Mouse (Mus musculus) stomach, adult 2 months (tissue): ENCODE results near the gene Tsks. TPM values are rescaled to one million over a fixed set of nuclear protein-coding genes. Genes with fewer than 3 reads are reported as not detected.

ENCODE experiments used
- polyA plus RNA-seq: library from polyadenylated mRNA; depleted of rRNA; stranded (reverse); fragments of >200 nt; gene quantifications from 2 replicates; pipeline ENCODE4 v1.2.3, GENCODE M21; 2012; rRNA removed

The Tsks gene
- not detected in 2 replicates for polyA plus RNA-seq

DNA sequence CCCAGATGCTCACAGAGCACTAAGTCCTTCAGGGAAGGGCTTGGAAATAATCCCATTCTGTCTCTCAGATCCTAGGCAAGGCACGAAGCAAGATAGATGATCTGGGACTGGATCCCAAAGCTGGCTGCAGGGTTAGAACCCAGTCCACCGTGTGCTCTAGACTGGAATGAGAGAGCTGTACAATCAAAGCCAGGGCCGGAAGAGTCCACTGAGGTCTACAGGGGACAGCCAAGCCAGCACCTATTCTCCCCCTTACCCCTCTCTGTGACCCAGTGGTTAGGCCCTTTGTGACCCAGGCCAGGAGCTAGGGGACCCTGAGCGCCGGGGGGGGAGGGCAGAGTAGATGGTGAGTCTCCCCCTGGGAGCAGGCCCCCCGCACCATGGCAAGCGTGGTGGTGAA, at the start of gene Tsks:
TSS of gene Tsks (plus strand) at position 301 of the 400 bp plus-strand sequence.

GRCm38 (mm10) chr7:44895593-44896434, 47.2 kb upstream of the Tsks start, which contains the start of gene Fuz:
Gene Fuz (plus strand): TSS chr7:44896079.

GRCm38 (mm10) chr7:44929204-44930151, 13.5 kb upstream of the Tsks start, which contains the start of gene Ap2a1:
Gene Ap2a1 (minus strand): TSS chr7:44929496.

DNA sequence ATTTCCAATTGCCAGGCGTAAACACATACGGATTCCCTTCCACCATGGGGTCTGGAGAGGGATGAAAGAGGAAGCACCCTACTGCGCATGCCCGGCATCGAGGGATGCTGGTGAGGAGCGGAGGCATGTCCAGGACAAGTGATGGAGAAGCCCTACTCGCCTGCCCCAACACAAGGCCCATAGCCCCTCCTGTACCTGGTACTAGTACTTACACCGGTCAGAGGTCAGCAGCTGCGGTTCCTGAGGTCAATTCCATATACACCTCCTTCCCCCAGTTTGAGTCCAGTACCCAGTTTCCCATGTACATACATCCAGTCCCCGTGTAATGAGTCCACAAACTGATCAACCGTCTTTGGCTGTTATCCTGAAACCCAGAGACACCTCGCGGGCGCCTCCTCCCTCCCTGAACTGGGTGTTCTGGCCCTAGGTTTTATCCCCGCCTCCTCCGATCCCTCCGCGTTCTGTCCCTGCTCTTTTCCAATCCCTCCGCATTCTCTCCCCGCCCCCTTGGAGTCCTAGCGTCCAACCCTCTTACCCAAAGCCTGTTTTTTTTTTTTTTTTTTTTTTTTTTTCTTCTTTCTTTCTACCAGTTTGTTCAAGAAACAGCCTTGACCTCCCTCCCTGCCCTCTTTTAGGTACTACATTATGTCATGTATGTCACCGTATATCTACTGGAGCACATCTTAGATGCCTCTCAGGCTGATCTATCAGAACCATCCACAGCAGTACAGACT, 31.5 kb downstream of the Tsks start, which contains the start of gene Cpt1c:
TSS of gene Cpt1c (minus strand) at position 469 of the 734 bp plus-strand sequence.

GRCm38 (mm10) chr7:44986192-44986878, 43.3 kb downstream of the Tsks start, which contains the start of gene Prmt1:
Gene Prmt1 (minus strand): TSS chr7:44986568.

DNA sequence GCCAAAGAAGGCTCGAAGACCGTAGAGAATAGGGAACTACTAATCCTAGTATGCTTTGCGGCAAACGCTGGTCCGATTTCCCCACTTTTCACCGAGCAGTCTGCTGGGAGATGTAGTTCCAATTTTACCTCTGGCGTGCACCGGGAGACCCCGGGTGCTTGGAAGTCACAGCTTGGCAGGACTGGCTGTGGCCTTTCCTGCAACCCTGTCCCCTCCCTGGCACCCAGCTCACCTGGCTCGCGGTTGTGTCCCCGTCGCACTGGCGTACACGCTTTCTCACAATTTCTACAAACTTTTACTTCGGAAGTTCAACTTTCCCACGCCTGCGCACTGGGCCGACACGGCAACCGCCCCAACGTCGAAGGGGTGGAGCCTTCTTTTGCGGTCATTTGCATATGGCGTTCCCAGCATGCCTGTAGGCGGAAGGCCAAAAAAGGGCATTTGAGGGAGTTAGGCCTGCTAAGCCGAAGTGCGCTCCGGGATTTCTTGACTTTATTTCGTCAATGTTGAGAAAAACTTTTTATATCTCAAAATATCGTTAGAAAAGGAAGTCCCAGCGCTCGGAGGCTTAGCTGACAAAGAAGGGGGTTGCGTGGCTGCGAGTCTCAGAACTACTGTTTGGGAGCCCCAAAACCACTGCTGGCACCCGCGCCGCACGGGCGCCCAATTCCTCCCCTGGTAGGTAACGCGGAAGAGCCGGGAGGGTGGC, 54.4 kb downstream of the Tsks start, which contains the start of gene Irf3:
TSS of gene Irf3 (plus strand) at position 418 of the 709 bp plus-strand sequence.

GRCm38 (mm10) chr7:44998501-44998955, 55.5 kb downstream of the Tsks start, which contains the start of gene Bcl2l12:
Gene Bcl2l12 (minus strand): TSS chr7:44998712.

Other genes with a start within 250 kb of the Tsks start
- gene Izumo2, start 234.5 kb upstream of the Tsks start, polyA plus RNA-seq: not detected in 2 replicates
- gene Vrk3, start 194.8 kb upstream of the Tsks start, polyA plus RNA-seq: 12.6 and 15.6 TPM in 2 replicates
- gene Zfp473, start 192.2 kb upstream of the Tsks start, polyA plus RNA-seq: 0.02 TPM in 1 of 2 replicates, not detected in the other
- 35.4 and 38.0 TPM in 2 replicates for gene Nup62, start 127.1 kb upstream of the Tsks start, polyA plus RNA-seq
- 1.5 and 4.5 TPM in 2 replicates for gene Il4i1, start 126.8 kb upstream of the Tsks start, polyA plus RNA-seq
- gene Atf5, start 126.5 kb upstream of the Tsks start, polyA plus RNA-seq: 166 and 337 TPM in 2 replicates
- gene Akt1s1, start 94.2 kb upstream of the Tsks start, polyA plus RNA-seq: 92.9 and 317 TPM in 2 replicates
- 50.9 and 54.2 TPM in 2 replicates for gene Tbc1d17, start 94.1 kb upstream of the Tsks start, polyA plus RNA-seq
- gene Pnkp, start 86.1 kb upstream of the Tsks start, polyA plus RNA-seq: 25.5 and 34.7 TPM in 2 replicates
- 136 and 176 TPM in 2 replicates for gene Ptov1, start 73.4 kb upstream of the Tsks start, polyA plus RNA-seq
- gene Med25, start 50.5 kb upstream of the Tsks start, polyA plus RNA-seq: 129 and 224 TPM in 2 replicates
- gene Fuz, start 47.1 kb upstream of the Tsks start, polyA plus RNA-seq: 47.7 and 54.0 TPM in 2 replicates
- 46.2 and 50.4 TPM in 2 replicates for gene Ap2a1, start 13.7 kb upstream of the Tsks start, polyA plus RNA-seq
- gene Cpt1c, start 31.6 kb downstream of the Tsks start, polyA plus RNA-seq: 8.3 and 10.7 TPM in 2 replicates
- 35.4 and 37.3 TPM in 2 replicates for gene Prmt1, start 43.4 kb downstream of the Tsks start, polyA plus RNA-seq
- gene Irf3, start 54.4 kb downstream of the Tsks start, polyA plus RNA-seq: 42.0 and 48.4 TPM in 2 replicates
- gene Bcl2l12, start 55.5 kb downstream of the Tsks start, polyA plus RNA-seq: 15.0 and 16.7 TPM in 2 replicates
- gene Scaf1, start 73.2 kb downstream of the Tsks start, polyA plus RNA-seq: 39.9 and 41.0 TPM in 2 replicates
- gene Rras, start 74.8 kb downstream of the Tsks start, polyA plus RNA-seq: 83.5 and 105 TPM in 2 replicates
- gene Prr12, start 109.7 kb downstream of the Tsks start, polyA plus RNA-seq: 6.7 and 6.9 TPM in 2 replicates
- gene Nosip, start 119.2 kb downstream of the Tsks start, polyA plus RNA-seq: 34.9 and 38.4 TPM in 2 replicates
- gene Prrg2, start 119.5 kb downstream of the Tsks start, polyA plus RNA-seq: 87.1 and 134 TPM in 2 replicates
- gene Rcn3, start 149.0 kb downstream of the Tsks start, polyA plus RNA-seq: 91.6 and 110 TPM in 2 replicates
- gene Fcgrt, start 160.6 kb downstream of the Tsks start, polyA plus RNA-seq: 25.6 and 32.7 TPM in 2 replicates
- 64.2 and 69.2 TPM in 2 replicates for gene Rps11, start 181.2 kb downstream of the Tsks start, polyA plus RNA-seq
- 383 and 516 TPM in 2 replicates for gene Rpl13a, start 185.6 kb downstream of the Tsks start, polyA plus RNA-seq
- gene Gm45713, start 193.0 kb downstream of the Tsks start, polyA plus RNA-seq: 0.29 TPM in 1 of 2 replicates, not detected in the other
- gene Flt3l, start 193.2 kb downstream of the Tsks start, polyA plus RNA-seq: 13.0 and 17.0 TPM in 2 replicates
- 20.8 and 21.0 TPM in 2 replicates for gene Pih1d1, start 211.1 kb downstream of the Tsks start, polyA plus RNA-seq
- gene Aldh16a1, start 211.4 kb downstream of the Tsks start, polyA plus RNA-seq: 28.8 and 40.0 TPM in 2 replicates
- 0.02 TPM in 1 of 2 replicates, not detected in the other for gene Slc17a7, start 220.7 kb downstream of the Tsks start, polyA plus RNA-seq
- gene Gfy, start 236.4 kb downstream of the Tsks start, polyA plus RNA-seq: 0.05 TPM in 1 of 2 replicates, not detected in the other
- gene Pth2, start 237.8 kb downstream of the Tsks start, polyA plus RNA-seq: not detected in 2 replicates